Mouse (Mus musculus) neural tube, embryonic 12.5 days (tissue): Measurements from ENCODE around the gene Atp9a. TPM values are rescaled to one million over a fixed set of nuclear protein-coding genes. Genes with fewer than 3 reads are reported as not detected.
A peak's percentile ranks its signal among the peaks of the same experiment; 100 is the strongest.

Experiments used
- ATAC-seq: fragments of 200-750 bp; cut with Nextera tagmentation; 2 replicates; pipeline ENCODE4 v1.8.0; 2017; ENCODE audit warnings: low read depth, mild to moderate bottlenecking, moderate TSS enrichment, moderate library complexity; ENCODE audit not compliant: low FRiP score
- H3K27ac ChIP-seq: fragments of 300-500 bp; sonication (generic); 2 replicates; pipeline ENCODE4 v1.5.1; 2016
- H3K27me3 ChIP-seq: fragments of 300-500 bp; sonication (generic); replicated peaks from 2 replicates; pipeline ENCODE4 v1.6.1; 2016; ENCODE audit warnings: mild to moderate bottlenecking
- H3K36me3 ChIP-seq: fragments of 300-500 bp; sonication (generic); 2 replicates; pipeline ENCODE4 v1.6.1; 2016; ENCODE audit warnings: mild to moderate bottlenecking
- H3K4me1 ChIP-seq: fragments of 300-500 bp; sonication (generic); 2 replicates; pipeline ENCODE4 v1.6.1; 2016
- H3K4me2 ChIP-seq: fragments of 300-500 bp; sonication (generic); replicated peaks from 2 replicates; pipeline ENCODE4 v1.6.1; 2016; ENCODE audit warnings: mild to moderate bottlenecking
- H3K4me3 ChIP-seq: fragments of 300-500 bp; sonication (generic); 2 replicates; pipeline ENCODE4 v1.5.1; 2016
- H3K9ac ChIP-seq: fragments of 300-500 bp; sonication (generic); 2 replicates; pipeline ENCODE4 v1.6.1; 2016; ENCODE audit warnings: mild to moderate bottlenecking
- H3K9me3 ChIP-seq: fragments of 300-500 bp; sonication (generic); 2 replicates; pipeline ENCODE4 v1.6.1; 2016; ENCODE audit warnings: mild to moderate bottlenecking
- WGBS: fragments of 180-500 bp; shearing (Covaris S2); methylation state at CpG from one replicate; pipeline ENCODE4 v1.1.7; 2016; 5-methylcytosine and 5-hydroxymethylcytosine counted together
- polyA plus RNA-seq: library from polyadenylated mRNA; unstranded; fragments of >200 nt; fragmentation: Nextera tagmentation; extraction: Ambion mirVana; gene quantifications from 2 replicates; pipeline ENCODE4 v1.2.1, GENCODE M21; 2016

The Atp9a gene
- polyA plus RNA-seq, 1 experiment from 2014 or later = 74.8 TPM

- H3K9me3 ChIP-seq = peaks cover 3% of the 10 kb centered on the region; the same call in 1 of the 2 replicates
- WGBS = 39% methylated on average over 13 of the region's 13 CpGs
These were observed 39.9 kb downstream of the Atp9a start for GRCm38 (mm10) chr2:168702266-168702665.

GRCm38 (mm10) chr2:168695027-168695403, 47.2 kb downstream of the Atp9a start:
- ATAC-seq = no peak
- Histone ChIP-seq H3K9me3 (0 out of 2 replicates have a peak, but pooled peaks cover 7% of the 10 kb centered on the region), H3K27me3 (no peaks in the 10 kb centered on the region), H3K36me3 (peaks cover 13% of the 10 kb centered on the region), H3K9ac (no peak overlapping the region), H3K4me1 (peaks cover 16% of the 10 kb centered on the region), H3K27ac (no peak overlapping the region), H3K4me3 (no peak overlapping the region), H3K4me2 (0 out of 2 replicates have a peak overlapping the region, but pooled peaks have one; percentile 28)
- 82% methylated on average over 7 of the region's 7 CpGs for WGBS

More at GRCm38 (mm10) chr2:168702266-168702665, 39.9 kb downstream of the Atp9a start:
- peaks cover 46% of the 10 kb centered on the region for H3K36me3 ChIP-seq
- no peak overlapping the region for H3K4me2 ChIP-seq
- no peak; the same call in 1 of the 2 replicates for ATAC-seq
- no peak overlapping the region for H3K27ac ChIP-seq
- no peak overlapping the region for H3K4me3 ChIP-seq
- H3K4me1 ChIP-seq = peaks cover 7% of the 10 kb centered on the region; the same call in 1 of the 2 replicates
- no peaks in the 10 kb centered on the region for H3K27me3 ChIP-seq
- H3K9ac ChIP-seq = no peak overlapping the region

- no peak overlapping the region for H3K4me3 ChIP-seq
- 2% methylated on average over 27 of the region's 27 CpGs for WGBS
- peak overlapping the region; percentile 28 for H3K4me2 ChIP-seq
- peaks cover 13% of the 10 kb centered on the region for H3K36me3 ChIP-seq
- H3K9me3 ChIP-seq = 0 out of 2 replicates have a peak, but pooled peaks cover 7% of the 10 kb centered on the region
- peak overlapping the region; percentile 16; the same call in 1 of the 2 replicates for H3K27ac ChIP-seq
- H3K27me3 ChIP-seq = no peaks in the 10 kb centered on the region
- peaks cover 16% of the 10 kb centered on the region for H3K4me1 ChIP-seq
- peak; percentile 66 for ATAC-seq
- H3K9ac ChIP-seq = no peak overlapping the region
These were observed 47.7 kb downstream of the Atp9a start for GRCm38 (mm10) chr2:168694379-168695026.

- no peak overlapping the region for H3K4me3 ChIP-seq
- no peaks in the 10 kb centered on the region for H3K27me3 ChIP-seq
- H3K27ac ChIP-seq = no peak overlapping the region
- no peak overlapping the region for H3K4me2 ChIP-seq
- no peak overlapping the region for H3K9ac ChIP-seq
- peaks cover 16% of the 10 kb centered on the region for H3K36me3 ChIP-seq
- peaks cover 16% of the 10 kb centered on the region for H3K4me1 ChIP-seq
- no peak for ATAC-seq
- WGBS = 49% methylated on average over 6 of the region's 6 CpGs
- H3K9me3 ChIP-seq = 0 out of 2 replicates have a peak, but pooled peaks cover 7% of the 10 kb centered on the region
These were observed 50.4 kb downstream of the Atp9a start for GRCm38 (mm10) chr2:168691774-168692173.

- ATAC-seq = no peak
- H3K36me3 ChIP-seq = peaks cover 13% of the 10 kb centered on the region
- no peaks in the 10 kb centered on the region for H3K4me1 ChIP-seq
- no peak overlapping the region for H3K9ac ChIP-seq
- H3K27me3 ChIP-seq = no peaks in the 10 kb centered on the region
- no peak overlapping the region for H3K4me2 ChIP-seq
- no peak overlapping the region for H3K27ac ChIP-seq
- H3K9me3 ChIP-seq = no peaks in the 10 kb centered on the region
- 83% methylated on average over 12 of the region's 12 CpGs for WGBS
- no peak overlapping the region for H3K4me3 ChIP-seq
These were observed 54.9 kb downstream of the Atp9a start for GRCm38 (mm10) chr2:168687326-168687725.

GRCm38 (mm10) chr2:168685909-168686308, 56.3 kb downstream of the Atp9a start:
- peaks cover 27% of the 10 kb centered on the region for H3K36me3 ChIP-seq
- WGBS = 94% methylated on average over 9 of the region's 9 CpGs

GRCm38 (mm10) chr2:168684695-168685094, 57.5 kb downstream of the Atp9a start:
- H3K9ac ChIP-seq = no peak overlapping the region
- no peak overlapping the region for H3K4me3 ChIP-seq
- H3K27ac ChIP-seq = no peak overlapping the region
- ATAC-seq = no peak
- H3K4me1 ChIP-seq = no peaks in the 10 kb centered on the region
- H3K4me2 ChIP-seq = no peak overlapping the region
- H3K27me3 ChIP-seq = no peaks in the 10 kb centered on the region
- peaks cover 33% of the 10 kb centered on the region for H3K36me3 ChIP-seq
- WGBS = 71% methylated on average over 3 of the region's 3 CpGs
- no peaks in the 10 kb centered on the region for H3K9me3 ChIP-seq

More at GRCm38 (mm10) chr2:168685909-168686308, 56.3 kb downstream of the Atp9a start:
- Histone ChIP-seq H3K4me3 (no peak overlapping the region), H3K27me3 (no peaks in the 10 kb centered on the region), H3K9me3 (no peaks in the 10 kb centered on the region), H3K4me1 (no peaks in the 10 kb centered on the region), H3K4me2 (no peak overlapping the region), H3K9ac (no peak overlapping the region), H3K27ac (no peak overlapping the region)
- no peak for ATAC-seq

- H3K36me3 ChIP-seq = peaks cover 42% of the 10 kb centered on the region
- H3K9me3 ChIP-seq = no peaks in the 10 kb centered on the region
- H3K4me1 ChIP-seq = no peaks in the 10 kb centered on the region
- no peaks in the 10 kb centered on the region for H3K27me3 ChIP-seq
- ATAC-seq = no peak
- no peak overlapping the region for H3K27ac ChIP-seq
- no peak overlapping the region for H3K4me2 ChIP-seq
- H3K4me3 ChIP-seq = no peak overlapping the region
- H3K9ac ChIP-seq = no peak overlapping the region
- WGBS = 50% methylated on average over 15 of the region's 15 CpGs
These were observed 58.6 kb downstream of the Atp9a start for GRCm38 (mm10) chr2:168683520-168684150.

GRCm38 (mm10) chr2:168682721-168683120, 59.5 kb downstream of the Atp9a start:
- Histone ChIP-seq H3K9me3 (no peaks in the 10 kb centered on the region), H3K27ac (no peak overlapping the region), H3K27me3 (no peaks in the 10 kb centered on the region), H3K4me2 (no peak overlapping the region), H3K36me3 (peaks cover 49% of the 10 kb centered on the region), H3K4me3 (no peak overlapping the region), H3K9ac (no peak overlapping the region), H3K4me1 (peaks cover 2% of the 10 kb centered on the region)
- 85% methylated on average over 2 of the region's 2 CpGs for WGBS
- no peak for ATAC-seq

GRCm38 (mm10) chr2:168681531-168681930, 60.7 kb downstream of the Atp9a start:
- no peak overlapping the region for H3K27ac ChIP-seq
- H3K4me2 ChIP-seq = no peak overlapping the region
- no peak overlapping the region for H3K4me3 ChIP-seq
- peaks cover 11% of the 10 kb centered on the region for H3K4me1 ChIP-seq
- no peak overlapping the region for H3K9ac ChIP-seq
- WGBS = 92% methylated on average over 9 of the region's 9 CpGs
- H3K36me3 ChIP-seq = peaks cover 44% of the 10 kb centered on the region
- H3K27me3 ChIP-seq = no peaks in the 10 kb centered on the region
- ATAC-seq = no peak
- H3K9me3 ChIP-seq = no peaks in the 10 kb centered on the region

GRCm38 (mm10) chr2:168679381-168680199, 62.6 kb downstream of the Atp9a start:
- peaks cover 54% of the 10 kb centered on the region for H3K36me3 ChIP-seq
- H3K4me2 ChIP-seq = no peak overlapping the region; the same call in 1 of the 2 replicates
- H3K4me3 ChIP-seq = no peak overlapping the region
- WGBS = 42% methylated on average over 19 of the region's 19 CpGs
- H3K9me3 ChIP-seq = no peaks in the 10 kb centered on the region
- H3K9ac ChIP-seq = no peak overlapping the region
- peak; percentile 41 for ATAC-seq
- peak overlapping the region; percentile 37; the same call in 1 of the 2 replicates for H3K27ac ChIP-seq
- H3K27me3 ChIP-seq = no peaks in the 10 kb centered on the region
- peaks cover 11% of the 10 kb centered on the region for H3K4me1 ChIP-seq
